Mouse (Mus musculus) stomach, postnatal 0 days (tissue): ENCODE results near the gene 4930539E08Rik.
A peak's percentile ranks its signal among the peaks of the same experiment; 100 is the strongest.

Source experiments
- CTCF ChIP-seq: IDR thresholded peaks from 2 replicates; pipeline ENCODE4 v1.5.1; 2016; ENCODE audit warnings: antibody characterized with exemption, low read depth, mild to moderate bottlenecking, moderate library complexity
- EP300 ChIP-seq: optimal IDR thresholded peaks from 2 replicates; pipeline ENCODE3; 2016; ENCODE audit warnings: antibody characterized with exemption

- TF ChIP-seq CTCF, result peak; percentile 27
- no peak for TF ChIP-seq EP300
These were observed 39.8 kb downstream of the 4930539E08Rik start for GRCm38 (mm10) chr17:28875316-28875715.
